Mouse (Mus musculus) liver, embryonic 16.5 days (tissue): ENCODE data around the gene Heca. TPM values are rescaled to one million over a fixed set of nuclear protein-coding genes. Genes with fewer than 3 reads are reported as not detected.
"Not testable (repeated sequence)": the region's sequence is repeated elsewhere in the genome, so short reads cannot be mapped to it uniquely, and the experiment has no call there.

Experiments used
- ATAC-seq: fragments of 200-750 bp; cut with Nextera tagmentation; 2 replicates; pipeline ENCODE4 v1.8.0; 2017; ENCODE audit warnings: low read depth, mild to moderate bottlenecking, moderate number of reproducible peaks, moderate library complexity
- H3K27ac ChIP-seq: fragments of 300-500 bp; sonication (generic); 2 replicates; pipeline ENCODE4 v1.5.1; 2014; ENCODE audit warnings: mild to moderate bottlenecking, low read length
- H3K27me3 ChIP-seq: fragments of 300-500 bp; sonication (generic); 2 replicates; pipeline ENCODE4 v1.6.1; 2014; ENCODE audit warnings: low read depth, low read length, mixed read lengths; ENCODE audit not compliant: control insufficient read depth, insufficient read depth
- H3K36me3 ChIP-seq: fragments of 300-500 bp; sonication (generic); 2 replicates; pipeline ENCODE4 v1.6.1; 2014; ENCODE audit warnings: mild to moderate bottlenecking; ENCODE audit not compliant: control insufficient read depth, insufficient read depth
- H3K4me1 ChIP-seq: fragments of 300-500 bp; sonication (generic); 2 replicates; pipeline ENCODE4 v1.6.1; 2014; ENCODE audit warnings: low read depth, low read length, mixed read lengths; ENCODE audit not compliant: control insufficient read depth
- H3K4me2 ChIP-seq: fragments of 300-500 bp; sonication (generic); 2 replicates; pipeline ENCODE4 v1.6.1; 2014; ENCODE audit warnings: low read depth, low read length, mixed read lengths
- H3K4me3 ChIP-seq: fragments of 300-500 bp; sonication (generic); 2 replicates; pipeline ENCODE4 v1.5.1; 2014; ENCODE audit warnings: low read depth, mild to moderate bottlenecking, low read length
- H3K9ac ChIP-seq: fragments of 300-500 bp; sonication (generic); 2 replicates; pipeline ENCODE4 v1.6.1; 2014; ENCODE audit warnings: low read depth, low read length
- H3K9me3 ChIP-seq: fragments of 300-500 bp; sonication (generic); replicated peaks from 2 replicates; pipeline ENCODE4 v1.6.1; 2016; ENCODE audit warnings: low read length; ENCODE audit not compliant: control insufficient read depth
- WGBS: fragments of 180-500 bp; shearing (Covaris S2); extraction: QIAGEN DNeasy Blood & Tissue Kit; methylation state at CpG from one replicate; pipeline ENCODE4 v1.1.7; 2014; ENCODE audit not compliant: insufficient replicate concordance; 5-methylcytosine and 5-hydroxymethylcytosine counted together
- polyA plus RNA-seq: library from polyadenylated mRNA; unstranded; fragments of >200 nt; fragmentation: Nextera tagmentation; extraction: Ambion mirVana; gene quantifications from 2 replicates; pipeline ENCODE4 v1.2.1, GENCODE M21; 2015

The Heca gene
- polyA plus RNA-seq, 1 experiment from 2014 or later, result 2.0 TPM

DNA sequence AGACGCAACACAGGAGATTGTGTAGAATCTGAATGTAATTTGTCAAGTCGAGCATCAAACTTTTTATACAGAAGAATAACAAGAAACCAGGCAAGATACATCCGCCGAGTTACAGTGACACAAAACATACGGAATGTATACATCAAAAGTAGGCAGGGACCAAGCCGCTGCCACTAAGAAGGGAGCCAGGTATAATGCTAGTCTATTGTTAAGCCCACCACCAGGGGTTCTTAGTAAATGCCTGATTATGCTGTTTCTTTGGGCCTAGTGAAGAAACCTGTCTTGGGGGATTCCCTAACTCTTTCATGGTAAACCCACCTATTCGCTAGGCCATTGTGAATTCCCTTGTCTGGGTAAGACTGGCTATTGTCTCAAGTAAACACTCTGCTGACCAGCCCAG is 127.4 kb downstream of the Heca start:
- not testable (repeated sequence) for H3K9me3 ChIP-seq, H3K36me3 ChIP-seq, H3K27ac ChIP-seq, ATAC-seq, H3K4me2 ChIP-seq, H3K27me3 ChIP-seq, H3K4me1 ChIP-seq, H3K4me3 ChIP-seq, H3K9ac ChIP-seq
- WGBS, result 72% methylated on average over 7 of the region's 7 CpGs

Other genes starting within 250 kb of the Heca start
- gene Cited2, start 224.8 kb downstream of the Heca start, polyA plus RNA-seq, result 14.5 and 19.4 TPM in 2 replicates
- 0.29 and 0.35 TPM in 2 replicates for gene Txlnb, start 151.8 kb downstream of the Heca start, polyA plus RNA-seq
- 35.1 and 42.4 TPM in 2 replicates for gene Abracl, start 75.2 kb upstream of the Heca start, polyA plus RNA-seq
- gene Reps1, start 107.8 kb upstream of the Heca start, polyA plus RNA-seq, result 2.7 and 3.0 TPM in 2 replicates